Mouse (Mus musculus) lung, postnatal 0 days (tissue): ENCODE measurements around the gene Filip1l.

Experiments
- CTCF ChIP-seq: IDR thresholded peaks from 2 replicates; pipeline ENCODE4 v1.5.1; 2016; ENCODE audit warnings: antibody characterized with exemption, mild to moderate bottlenecking
- EP300 ChIP-seq: IDR thresholded peaks from 2 replicates; pipeline ENCODE4 v1.6.1; 2016; ENCODE audit warnings: antibody characterized with exemption, mild to moderate bottlenecking, control low read depth

GRCm38 (mm10) chr16:57582008-57582407, 229.1 kb downstream of the Filip1l start:
- TF ChIP-seq CTCF, result no peak
- peak; percentile 92 for TF ChIP-seq EP300
